Mouse (Mus musculus) liver, postnatal 0 days (tissue): ENCODE measurements around the gene Fermt3. TPM values are rescaled to one million over a fixed set of nuclear protein-coding genes. Genes with fewer than 3 reads are reported as not detected.

Experiments used
- ATAC-seq: fragments of 200-750 bp; cut with Nextera tagmentation; 2 replicates; pipeline ENCODE4 v1.8.0; 2017; ENCODE audit warnings: mild to moderate bottlenecking, moderate library complexity
- DNase-seq: peaks from one replicate; pipeline ENCODE4 v3.0.0-alpha.2; 2016
- H3K27ac ChIP-seq: fragments of 300-500 bp; sonication (generic); 2 replicates; pipeline ENCODE4 v1.5.1; 2014; ENCODE audit warnings: antibody characterized with exemption, moderate library complexity, mild to moderate bottlenecking, low read depth
- H3K27me3 ChIP-seq: fragments of 300-500 bp; sonication (generic); 2 replicates; pipeline ENCODE4 v1.6.1; 2014; ENCODE audit warnings: low read length, control low read depth, mixed read lengths; ENCODE audit not compliant: insufficient read depth
- H3K36me3 ChIP-seq: fragments of 300-500 bp; sonication (generic); replicated peaks from 2 replicates; pipeline ENCODE4 v1.6.1; 2014; ENCODE audit warnings: mild to moderate bottlenecking, control low read depth, low read length, moderate library complexity, mixed read lengths; ENCODE audit not compliant: insufficient read depth
- H3K4me1 ChIP-seq: fragments of 300-500 bp; sonication (generic); 2 replicates; pipeline ENCODE4 v1.6.1; 2014; ENCODE audit warnings: antibody characterized with exemption, mild to moderate bottlenecking, control low read depth; ENCODE audit not compliant: insufficient read depth
- H3K4me2 ChIP-seq: fragments of 300-500 bp; sonication (generic); 2 replicates; pipeline ENCODE4 v1.6.1; 2014; ENCODE audit warnings: low read depth, mild to moderate bottlenecking, low read length, moderate library complexity, mixed read lengths
- H3K4me3 ChIP-seq: fragments of 300-500 bp; sonication (generic); 2 replicates; pipeline ENCODE4 v1.5.1; 2014; ENCODE audit warnings: low read depth, low read length
- H3K9ac ChIP-seq: fragments of 300-500 bp; sonication (generic); replicated peaks from 2 replicates; pipeline ENCODE4 v1.6.1; 2014; ENCODE audit warnings: mild to moderate bottlenecking, moderate library complexity
- H3K9me3 ChIP-seq: fragments of 300-500 bp; sonication (generic); 2 replicates; pipeline ENCODE4 v1.6.1; 2016; ENCODE audit warnings: mild to moderate bottlenecking, control low read depth, low read length, mixed read lengths
- CTCF ChIP-seq: sonication (generic); IDR thresholded peaks from 2 replicates; pipeline ENCODE4 v1.5.1; 2016; ENCODE audit warnings: antibody characterized with exemption, low read depth
- EP300 ChIP-seq: IDR thresholded peaks from 2 replicates; pipeline ENCODE4 v1.6.1; 2016; ENCODE audit warnings: antibody characterized with exemption, low read depth, mild to moderate bottlenecking
- WGBS: fragments of 180-500 bp; shearing (Covaris S2); extraction: QIAGEN DNeasy Blood & Tissue Kit; methylation state at CpG from one replicate; pipeline ENCODE4 v1.1.7; 2014; ENCODE audit not compliant: insufficient replicate concordance; 5-methylcytosine and 5-hydroxymethylcytosine counted together
- polyA plus RNA-seq: library from polyadenylated mRNA; unstranded; fragments of >200 nt; fragmentation: Nextera tagmentation; extraction: Ambion mirVana; gene quantifications from 2 replicates; pipeline ENCODE4 v1.2.1, GENCODE M21; 2015

Fermt3 gene
- polyA plus RNA-seq, 1 experiment from 2014 or later: 70.2 TPM

- H3K36me3 ChIP-seq: peaks cover 7% of the 10 kb centered on the region
- peak; percentile 60 for TF ChIP-seq CTCF
- peak; percentile 36; the same call in 1 of the 2 replicates for TF ChIP-seq EP300
- H3K9me3 ChIP-seq: no peaks in the 10 kb centered on the region
- WGBS: under 1% methylated on average over 16 of the region's 16 CpGs
- H3K4me1 ChIP-seq: peaks cover 37% of the 10 kb centered on the region
- ATAC-seq: no peak
- peak; percentile 79 for DNase-seq
- peak within 1 kb of the TSS; percentile 98 for H3K4me2 ChIP-seq
- H3K9ac ChIP-seq: peak within 1 kb of the TSS; percentile 74
- H3K27me3 ChIP-seq: no peaks in the 10 kb centered on the region
- peak within 1 kb of the TSS; percentile 65 for H3K4me3 ChIP-seq
- H3K27ac ChIP-seq: peak within 1 kb of the TSS; percentile 88
These were observed 43.4 kb downstream of the Fermt3 start, which contains the start of gene Plcb3 for GRCm38 (mm10) chr19:6975537-6976521. Gene Plcb3, minus strand, starts transcription at chr19:6976470.

- peak; percentile 62 for ATAC-seq
- 1% methylated on average over 63 of the region's 84 CpGs for WGBS
These were observed 44.8 kb downstream of the Fermt3 start, which contains the start of gene Ppp1r14b for GRCm38 (mm10) chr19:6974211-6975205. Gene Ppp1r14b, plus strand, starts transcription at chr19:6974968.

GRCm38 (mm10) chr19:6973581-6974190 is 45.6 kb downstream of the Fermt3 start:
- H3K9ac ChIP-seq: peak overlapping the region; percentile 74; the same call in 1 of the 2 replicates
- H3K9me3 ChIP-seq: no peaks in the 10 kb centered on the region
- H3K27me3 ChIP-seq: no peaks in the 10 kb centered on the region
- peak overlapping the region; percentile 65 for H3K4me3 ChIP-seq
- H3K36me3 ChIP-seq: peaks cover 7% of the 10 kb centered on the region
- ATAC-seq (no peak), DNase-seq (no peak)
- H3K27ac ChIP-seq: 0 out of 2 replicates have a peak overlapping the region, but pooled peaks have one; percentile 3
- 25% methylated on average over 12 of the region's 12 CpGs for WGBS
- TF ChIP-seq EP300: no peak
- no peak for TF ChIP-seq CTCF
- peaks cover 46% of the 10 kb centered on the region for H3K4me1 ChIP-seq
- peak overlapping the region; percentile 98 for H3K4me2 ChIP-seq

More at GRCm38 (mm10) chr19:6974211-6975205, 44.8 kb downstream of the Fermt3 start, which contains the start of gene Ppp1r14b:
- H3K4me3 ChIP-seq: peak within 1 kb of the TSS; percentile 65
- H3K4me1 ChIP-seq: peaks cover 47% of the 10 kb centered on the region
- H3K9ac ChIP-seq: peak within 1 kb of the TSS; percentile 74
- no peaks in the 10 kb centered on the region for H3K9me3 ChIP-seq
- H3K36me3 ChIP-seq: peaks cover 7% of the 10 kb centered on the region
- H3K27ac ChIP-seq: peak within 1 kb of the TSS; percentile 88
- no peaks in the 10 kb centered on the region for H3K27me3 ChIP-seq
- peak; percentile 88 for DNase-seq
- peak within 1 kb of the TSS; percentile 98 for H3K4me2 ChIP-seq
- no peak for TF ChIP-seq CTCF
- no peak for TF ChIP-seq EP300

DNA sequence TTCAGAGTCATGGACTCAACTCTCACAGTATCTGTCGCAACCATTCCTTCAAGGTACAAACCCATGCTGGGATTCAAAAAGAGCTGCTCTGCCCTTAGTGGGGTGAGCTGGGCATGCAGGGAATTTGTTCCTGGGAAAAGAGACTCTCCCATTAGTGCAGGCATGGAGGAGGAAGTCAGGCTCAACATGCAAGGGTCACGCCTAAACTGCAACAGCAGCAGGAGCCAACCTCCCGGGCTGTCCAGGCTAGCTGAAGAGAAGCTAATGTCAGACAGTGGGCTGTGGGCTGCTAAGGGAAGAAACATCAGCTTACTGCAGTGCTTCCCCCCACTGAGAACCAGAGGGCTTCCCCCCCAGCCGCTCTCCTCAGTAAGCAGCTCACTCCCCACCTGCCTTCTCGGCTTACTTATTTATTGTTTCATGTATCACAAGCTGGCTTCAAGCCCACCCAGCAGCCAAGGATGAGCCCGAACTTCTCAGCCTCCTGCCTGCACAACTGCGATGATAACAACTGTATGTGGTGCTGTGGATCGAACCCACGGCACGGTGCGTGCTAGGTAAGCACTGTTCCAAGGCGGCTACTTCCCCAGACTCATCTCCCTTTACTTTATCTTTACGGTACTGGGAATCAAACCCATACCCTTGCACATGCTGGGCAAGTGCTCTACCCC is 46.9 kb downstream of the Fermt3 start:
- no peak for ATAC-seq
- WGBS: 77% methylated on average over 13 of the region's 13 CpGs
- no peak overlapping the region for H3K4me2 ChIP-seq
- H3K4me1 ChIP-seq: peaks cover 46% of the 10 kb centered on the region
- TF ChIP-seq EP300 (no peak), CTCF (no peak)
- H3K27me3 ChIP-seq: no peaks in the 10 kb centered on the region
- H3K36me3 ChIP-seq: peaks cover 2% of the 10 kb centered on the region
- no peak overlapping the region for H3K4me3 ChIP-seq
- DNase-seq: no peak
- no peak overlapping the region for H3K9ac ChIP-seq
- H3K27ac ChIP-seq: no peak overlapping the region
- no peaks in the 10 kb centered on the region for H3K9me3 ChIP-seq

- ATAC-seq: no peak
- no peak overlapping the region for H3K4me3 ChIP-seq
- DNase-seq: no peak
- H3K4me2 ChIP-seq: no peak overlapping the region
- H3K27ac ChIP-seq: no peak overlapping the region
- TF ChIP-seq EP300 (no peak), CTCF (no peak)
- no peaks in the 10 kb centered on the region for H3K27me3 ChIP-seq
- H3K9me3 ChIP-seq: no peaks in the 10 kb centered on the region
- no peaks in the 10 kb centered on the region for H3K36me3 ChIP-seq
- H3K4me1 ChIP-seq: peaks cover 43% of the 10 kb centered on the region
- no peak overlapping the region for H3K9ac ChIP-seq
- 60% methylated on average over 6 of the region's 6 CpGs for WGBS
These were observed 47.6 kb downstream of the Fermt3 start for GRCm38 (mm10) chr19:6971644-6972043.
